Mouse (Mus musculus) midbrain, postnatal 0 days (tissue): ENCODE measurements at regions not wholly inside any gene's neighbourhood (a gene's known extent, or its start where the extent isn't known, plus 50 kb on each side); places are given as distances from the start of the nearest gene placed in this dataset.

Source experiments
- ATAC-seq: fragments of 200-750 bp; cut with Nextera tagmentation; 2 replicates; pipeline ENCODE4 v1.8.0; 2017; ENCODE audit warnings: moderate number of reproducible peaks, mild to moderate bottlenecking, moderate TSS enrichment, moderate library complexity; ENCODE audit not compliant: low FRiP score
- DNase-seq: peaks from one replicate; pipeline ENCODE4 v3.0.0-alpha.2; 2015; ENCODE audit warnings: low spot score
- H3K27ac ChIP-seq: fragments of 300-500 bp; sonication (generic); 2 replicates; pipeline ENCODE4 v1.5.1; 2014; ENCODE audit warnings: low read depth, mild to moderate bottlenecking, low read length, mixed read lengths
- H3K27me3 ChIP-seq: fragments of 300-500 bp; sonication (generic); 2 replicates; pipeline ENCODE4 v1.6.1; 2014; ENCODE audit warnings: low read length, control low read depth, mixed read lengths; ENCODE audit not compliant: insufficient read depth
- H3K36me3 ChIP-seq: fragments of 300-500 bp; sonication (generic); 2 replicates; pipeline ENCODE4 v1.6.1; 2014; ENCODE audit warnings: low read length, control low read depth, mixed read lengths; ENCODE audit not compliant: insufficient read depth
- H3K4me1 ChIP-seq: fragments of 300-500 bp; sonication (generic); 2 replicates; pipeline ENCODE4 v1.6.1; 2014; ENCODE audit warnings: mild to moderate bottlenecking, control low read depth, antibody characterized with exemption, low read length, mixed read lengths; ENCODE audit not compliant: insufficient read depth
- H3K4me2 ChIP-seq: fragments of 300-500 bp; sonication (generic); 2 replicates; pipeline ENCODE4 v1.6.1; 2014; ENCODE audit warnings: low read depth, mild to moderate bottlenecking, low read length, mixed read lengths; ENCODE audit not compliant: poor library complexity, severe bottlenecking
- H3K4me3 ChIP-seq: fragments of 300-500 bp; sonication (generic); 2 replicates; pipeline ENCODE4 v1.5.1; 2014; ENCODE audit warnings: low read depth, mild to moderate bottlenecking, low read length, moderate library complexity
- H3K9ac ChIP-seq: fragments of 300-500 bp; sonication (generic); replicated peaks from 2 replicates; pipeline ENCODE4 v1.6.1; 2014; ENCODE audit warnings: mild to moderate bottlenecking, low read length, moderate library complexity, mixed read lengths; ENCODE audit not compliant: poor library complexity, severe bottlenecking
- H3K9me3 ChIP-seq: fragments of 300-500 bp; sonication (generic); 2 replicates; pipeline ENCODE4 v1.6.1; 2016; ENCODE audit warnings: low read length, control low read depth
- CTCF ChIP-seq: IDR thresholded peaks from 2 replicates; pipeline ENCODE4 v1.5.1; 2016; ENCODE audit warnings: antibody characterized with exemption, mild to moderate bottlenecking
- WGBS: fragments of 180-500 bp; shearing (Covaris S2); extraction: QIAGEN DNeasy Blood & Tissue Kit; methylation state at CpG from one replicate; pipeline ENCODE4 v1.1.7; 2014; 5-methylcytosine and 5-hydroxymethylcytosine counted together

GRCm38 (mm10) chr13:51968796-51969195, 122.3 kb downstream of the Gadd45g start:
- H3K9me3 ChIP-seq = no peaks in the 10 kb centered on the region
- 78% methylated on average over 9 of the region's 9 CpGs for WGBS
- no peaks in the 10 kb centered on the region for H3K27me3 ChIP-seq
- H3K27ac ChIP-seq = no peak overlapping the region
- DNase-seq = no peak
- H3K4me3 ChIP-seq = no peak overlapping the region
- no peaks in the 10 kb centered on the region for H3K36me3 ChIP-seq
- no peak overlapping the region for H3K4me2 ChIP-seq
- H3K9ac ChIP-seq = no peak overlapping the region
- H3K4me1 ChIP-seq = 0 out of 2 replicates have a peak, but pooled peaks cover 3% of the 10 kb centered on the region
- no peak for TF ChIP-seq CTCF
- ATAC-seq = no peak

- 90% methylated on average over 11 of the region's 11 CpGs for WGBS
- ATAC-seq = no peak
- Histone ChIP-seq H3K4me1 (0 out of 2 replicates have a peak, but pooled peaks cover 1% of the 10 kb centered on the region), H3K9ac (no peak overlapping the region), H3K36me3 (no peaks in the 10 kb centered on the region), H3K27ac (no peak overlapping the region), H3K4me3 (no peak overlapping the region), H3K4me2 (no peak overlapping the region), H3K9me3 (no peaks in the 10 kb centered on the region), H3K27me3 (no peaks in the 10 kb centered on the region)
- no peak for TF ChIP-seq CTCF
- DNase-seq = no peak
Observed at GRCm38 (mm10) chr13:51970051-51970450, 123.6 kb downstream of the Gadd45g start.

GRCm38 (mm10) chr13:51972656-51973310, 126.3 kb downstream of the Gadd45g start:
- no peak for DNase-seq
- 77% methylated on average over 12 of the region's 12 CpGs for WGBS
- no peaks in the 10 kb centered on the region for H3K36me3 ChIP-seq
- H3K9ac ChIP-seq = no peak overlapping the region
- no peak overlapping the region for H3K27ac ChIP-seq
- no peak overlapping the region for H3K4me3 ChIP-seq
- ATAC-seq = no peak
- H3K4me1 ChIP-seq = no peaks in the 10 kb centered on the region
- no peaks in the 10 kb centered on the region for H3K27me3 ChIP-seq
- no peak for TF ChIP-seq CTCF
- no peaks in the 10 kb centered on the region for H3K9me3 ChIP-seq
- no peak overlapping the region for H3K4me2 ChIP-seq

GRCm38 (mm10) chr13:51973461-51973860, 127.0 kb downstream of the Gadd45g start:
- Histone ChIP-seq H3K27me3 (no peaks in the 10 kb centered on the region), H3K36me3 (no peaks in the 10 kb centered on the region), H3K9me3 (no peaks in the 10 kb centered on the region), H3K4me2 (no peak overlapping the region), H3K9ac (no peak overlapping the region), H3K4me3 (no peak overlapping the region), H3K27ac (no peak overlapping the region), H3K4me1 (no peaks in the 10 kb centered on the region)
- WGBS = 84% methylated on average over 10 of the region's 10 CpGs
- ATAC-seq (no peak), DNase-seq (no peak)
- no peak for TF ChIP-seq CTCF

GRCm38 (mm10) chr13:51974101-51974500, 127.6 kb downstream of the Gadd45g start:
- H3K9ac ChIP-seq = no peak overlapping the region
- ATAC-seq = no peak
- no peak overlapping the region for H3K4me3 ChIP-seq
- no peaks in the 10 kb centered on the region for H3K9me3 ChIP-seq
- no peaks in the 10 kb centered on the region for H3K36me3 ChIP-seq
- H3K4me1 ChIP-seq = no peaks in the 10 kb centered on the region
- no peak for TF ChIP-seq CTCF
- 89% methylated on average over 5 of the region's 6 CpGs for WGBS
- H3K4me2 ChIP-seq = no peak overlapping the region
- no peak for DNase-seq
- H3K27ac ChIP-seq = no peak overlapping the region
- H3K27me3 ChIP-seq = no peaks in the 10 kb centered on the region

- Histone ChIP-seq H3K4me3 (no peak overlapping the region), H3K4me1 (no peaks in the 10 kb centered on the region), H3K27me3 (no peaks in the 10 kb centered on the region), H3K36me3 (no peaks in the 10 kb centered on the region), H3K9ac (no peak overlapping the region), H3K27ac (no peak overlapping the region), H3K4me2 (no peak overlapping the region), H3K9me3 (no peaks in the 10 kb centered on the region)
- TF ChIP-seq CTCF = no peak
- DNase-seq (no peak), ATAC-seq (no peak)
- 78% methylated on average over 10 of the region's 10 CpGs for WGBS
Observed at GRCm38 (mm10) chr13:51975330-51975729, 128.9 kb downstream of the Gadd45g start.
